Mouse (Mus musculus) C2C12 (cell line): ENCODE measurements at regions not wholly inside any gene's neighbourhood (a gene's known extent, or its start where the extent isn't known, plus 50 kb on each side); places are given as distances from the start of the nearest gene placed in this dataset.

Experiments
- CTCF ChIP-seq: IDR thresholded peaks from one replicate; pipeline ENCODE4 v1.5.1; 2011; ENCODE audit not compliant: control insufficient read depth, insufficient read depth, insufficient read length
- MYOD1 ChIP-seq: IDR thresholded peaks from one replicate; pipeline ENCODE4 v1.6.1; 2011; ENCODE audit warnings: low read depth; ENCODE audit not compliant: control insufficient read depth, insufficient read length

- TF ChIP-seq CTCF, result no peak
- TF ChIP-seq MYOD1, result no peak
Measured at GRCm38 (mm10) chr16:76947011-76947410, 66.5 kb upstream of the Usp25 start.
